In genomic region chr6:56832830-56833229, GRCm38 (mm10) we compare ENCODE assay signal across 8 mouse cellular contexts. TPM values are rescaled to one million over a fixed set of nuclear protein-coding genes. Genes with fewer than 3 reads are reported as not detected.
A peak's percentile ranks its signal among the peaks of the same experiment; 100 is the strongest.
DNase-seq lines count a peak whose midpoint lies in the region; ATAC-seq lines count a peak whose summit lies in the region.

No protein-coding gene starts in this region.

- no peaks in the 10 kb centered on the region for H3K9me3 ChIP-seq in heart, embryonic 14.5 days (ENCODE audit: control insufficient read depth, low read length)
- H3K9me3 ChIP-seq in hindbrain, embryonic 15.5 days = no peaks in the 10 kb centered on the region
- H3K9me3 ChIP-seq in midbrain, embryonic 16.5 days (replicated peaks; ENCODE audit: control insufficient read depth, low read length, poor library complexity, severe bottlenecking) = no peaks in the 10 kb centered on the region

- no peaks in the 10 kb centered on the region for H3K27me3 ChIP-seq in heart, embryonic 14.5 days (ENCODE audit: control insufficient read depth, insufficient read depth, low read length)
- no peaks in the 10 kb centered on the region for H3K27me3 ChIP-seq in hindbrain, embryonic 15.5 days
- H3K27me3 ChIP-seq in midbrain, embryonic 16.5 days (ENCODE audit: control insufficient read depth, insufficient read depth, low read depth, low read length) = no peaks in the 10 kb centered on the region

- no peak overlapping the region for H3K27ac ChIP-seq in heart, embryonic 14.5 days (replicated peaks in 1 of 2; ENCODE audit: control insufficient read depth in 1 of 2, insufficient read depth in 1 of 2, low read depth in 2 of 2, low read length in 2 of 2)
- H3K27ac ChIP-seq in brown adipose tissue, adult 24 weeks (replicated peaks; ENCODE audit: low read depth, low read length) = no peak overlapping the region
- no peak overlapping the region for H3K27ac ChIP-seq in hindbrain, embryonic 15.5 days (replicated peaks)
- no peak overlapping the region for H3K27ac ChIP-seq in midbrain, embryonic 16.5 days (ENCODE audit: low read length)

- peak overlapping the region in 1 of 2 experiments; percentile 77; a peak in 2 of 4 replicates for H3K4me3 ChIP-seq in heart, embryonic 14.5 days (ENCODE audit: control insufficient read depth in 1 of 2, insufficient read depth in 1 of 2, low read depth in 1 of 2, low read length in 2 of 2)
- peak overlapping the region; percentile 94; the same call in 1 of the 2 replicates for H3K4me3 ChIP-seq in brown adipose tissue, adult 24 weeks (ENCODE audit: insufficient read depth, low read depth, low read length)
- H3K4me3 ChIP-seq in hindbrain, embryonic 15.5 days = peak overlapping the region; percentile 61
- no peak overlapping the region; the same call in 1 of the 2 replicates for H3K4me3 ChIP-seq in midbrain, embryonic 16.5 days (ENCODE audit: low read depth, low read length)

- ATAC-seq in heart, embryonic 14.5 days (ENCODE audit: insufficient number of reproducible peaks, insufficient read depth, low FRiP score, low read depth) = no peak
- peak; percentile 21; the same call in 1 of the 2 replicates for ATAC-seq in hindbrain, embryonic 15.5 days (ENCODE audit: low FRiP score, low read depth)
- ATAC-seq in midbrain, embryonic 16.5 days = no peak

- peak overlapping the region; percentile 91 for H3K9ac ChIP-seq in heart, embryonic 14.5 days (ENCODE audit: low read length)
- H3K9ac ChIP-seq in hindbrain, embryonic 15.5 days = no peak overlapping the region
- no peak overlapping the region for H3K9ac ChIP-seq in midbrain, embryonic 16.5 days (ENCODE audit: low read depth, low read length)

- peak overlapping the region; percentile 85 for H3K4me2 ChIP-seq in heart, embryonic 14.5 days (ENCODE audit: low read length)
- peak overlapping the region; percentile 92 for H3K4me2 ChIP-seq in hindbrain, embryonic 15.5 days
- H3K4me2 ChIP-seq in midbrain, embryonic 16.5 days (ENCODE audit: low read length) = peak overlapping the region; percentile 96

- H3K36me3 ChIP-seq in heart, embryonic 14.5 days (ENCODE audit: control insufficient read depth, insufficient read depth, low read length) = peaks cover 29% of the 10 kb centered on the region
- no peaks in the 10 kb centered on the region for H3K36me3 ChIP-seq in hindbrain, embryonic 15.5 days
- no peaks in the 10 kb centered on the region for H3K36me3 ChIP-seq in midbrain, embryonic 16.5 days (ENCODE audit: control insufficient read depth, insufficient read depth, low read length)

- DNase-seq in heart, adult 18-20 months = no peak
- no peak for DNase-seq in gastrocnemius, adult 8-10 months (ENCODE audit: low spot score in 2 of 2)
- no peak for DNase-seq in layer of hippocampus, postnatal 14 days (ENCODE audit: low spot score in 2 of 2)
- no peak for DNase-seq in layer of hippocampus, adult 18-20 months (ENCODE audit: low spot score in 2 of 2)

- peaks cover 0 to 3% of the 10 kb centered on the region in 2 experiments; a peak in 2 of 4 replicates for H3K4me1 ChIP-seq in heart, embryonic 14.5 days (ENCODE audit: control insufficient read depth in 2 of 2, insufficient read depth in 2 of 2, low read length in 2 of 2)
- peaks cover 5% of the 10 kb centered on the region; the same call in 1 of the 2 replicates for H3K4me1 ChIP-seq in brown adipose tissue, adult 24 weeks (ENCODE audit: control insufficient read depth, insufficient read depth, insufficient read length, low read length)
- peaks cover 6% of the 10 kb centered on the region; the same call in 1 of the 2 replicates for H3K4me1 ChIP-seq in hindbrain, embryonic 15.5 days (replicated peaks)
- H3K4me1 ChIP-seq in midbrain, embryonic 16.5 days (ENCODE audit: control insufficient read depth, insufficient read depth, low read length) = no peaks in the 10 kb centered on the region; the same call in 1 of the 2 replicates

RNA-seq across cellular contexts. Expression of gene Fkbp9, which starts 1.0 kb away (rescaled TPM):
- 147 and 148 TPM in 2 replicates for polyA plus RNA-seq in heart, embryonic 14.5 days (2014; fragmentation: Nextera tagmentation; extraction: Ambion mirVana)
- 10 to 100 TPM; 90.3 to 90.9 TPM for total RNA-seq in heart, adult 18-20 months (2021)
- 44.6 and 50.2 TPM in 2 replicates for polyA plus RNA-seq in brown adipose tissue, adult 24 weeks (2012; ENCODE audit: insufficient read depth, insufficient read length, missing spikeins)
- 41.7 and 42.8 TPM in 2 replicates for polyA plus RNA-seq in hindbrain, embryonic 15.5 days (2015; fragmentation: Nextera tagmentation; extraction: Ambion mirVana)
- 27.7 and 30.8 TPM in 2 replicates for polyA plus RNA-seq in midbrain, embryonic 16.5 days (2015; fragmentation: Nextera tagmentation; extraction: Ambion mirVana)
- total RNA-seq in gastrocnemius, adult 8-10 months (2022) = 10 to 100 TPM; 58.9 to 65.0 (median 60.8) TPM
- total RNA-seq in layer of hippocampus, postnatal 14 days (2021) = 10 to 100 TPM; 34.7 to 38.7 TPM
- 10 to 100 TPM; 30.2 to 30.5 TPM for total RNA-seq in layer of hippocampus, adult 18-20 months (2021)

RNA-seq across cellular contexts. Expression of gene Kbtbd2, which starts 35.2 kb away (rescaled TPM):
- 35.1 and 36.3 TPM in 2 replicates for polyA plus RNA-seq in heart, embryonic 14.5 days (2014; fragmentation: Nextera tagmentation; extraction: Ambion mirVana)
- total RNA-seq in heart, adult 18-20 months (2021) = 10 to 100 TPM; 33.2 to 37.3 TPM
- 15.4 and 16.1 TPM in 2 replicates for polyA plus RNA-seq in brown adipose tissue, adult 24 weeks (2012; ENCODE audit: insufficient read depth, insufficient read length, missing spikeins)
- polyA plus RNA-seq in hindbrain, embryonic 15.5 days (2015; fragmentation: Nextera tagmentation; extraction: Ambion mirVana) = 32.0 and 33.4 TPM in 2 replicates
- polyA plus RNA-seq in midbrain, embryonic 16.5 days (2015; fragmentation: Nextera tagmentation; extraction: Ambion mirVana) = 23.9 and 29.4 TPM in 2 replicates
- total RNA-seq in gastrocnemius, adult 8-10 months (2022) = 10 to 100 TPM; 22.5 to 29.1 (median 23.6) TPM
- total RNA-seq in layer of hippocampus, postnatal 14 days (2021) = 10 to 100 TPM; 44.4 TPM
- total RNA-seq in layer of hippocampus, adult 18-20 months (2021) = 10 to 100 TPM; 52.9 to 55.2 TPM
